Mouse (Mus musculus) T-helper 17 cell (primary cell): Measurements from ENCODE around the gene Slc25a25.

Source experiments
- in situ Hi-C, 2 experiments: fragments of 300-600 bp; cut with MboI, MseI; formaldehyde crosslinking; loops; 1 replicate in 1 of 2; 2 replicates in 1 of 2; pipeline ENCODE4 v1.15.1; 2025; ENCODE audit warnings: high pct_unique_total_duplicates in 2 of 2

The Slc25a25 gene

DNA sequence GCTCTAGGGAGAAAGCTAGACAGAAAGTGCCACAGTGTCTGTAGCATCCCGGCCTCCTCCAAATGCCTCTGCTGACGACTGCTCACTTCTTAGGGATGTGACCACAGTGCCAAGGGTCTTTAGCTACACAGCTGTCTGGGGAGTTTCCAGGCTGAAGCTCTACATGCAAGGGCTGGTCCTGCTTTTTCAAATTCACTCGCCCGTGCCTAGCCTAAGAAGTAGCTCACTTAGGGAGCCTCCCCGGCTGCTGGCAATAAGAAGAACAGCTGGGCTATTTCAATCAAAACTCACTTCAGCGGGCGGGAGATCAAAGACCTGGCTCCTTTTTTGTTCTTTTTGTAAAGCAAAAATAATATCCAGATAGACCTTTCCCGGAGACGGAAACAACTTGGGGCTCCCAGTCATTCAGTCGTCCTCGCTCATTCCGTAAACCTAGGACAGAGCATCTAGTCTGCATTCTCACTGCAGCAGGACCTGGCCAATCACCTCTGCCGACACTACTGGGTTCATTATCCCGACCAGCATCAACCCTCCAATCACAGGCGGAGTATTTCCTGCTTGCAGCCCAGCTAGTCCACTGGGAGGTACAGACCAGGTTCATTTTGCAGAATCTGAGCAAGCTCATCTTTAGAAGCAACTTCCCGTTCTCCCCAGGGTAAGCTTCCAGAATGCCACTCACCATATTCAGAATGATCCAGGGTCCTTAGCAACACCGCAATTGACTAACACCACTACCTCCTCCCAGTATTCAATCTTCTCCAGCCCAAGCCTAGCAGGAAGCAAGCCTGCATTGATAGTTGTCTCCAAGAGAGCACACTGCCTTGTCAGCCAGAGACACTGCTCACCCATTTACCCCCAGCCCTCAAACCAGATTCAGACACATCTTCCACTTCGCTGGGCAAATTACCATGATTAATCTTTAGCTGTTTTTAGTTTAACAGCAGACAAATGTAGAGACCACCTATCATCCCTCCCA is 20.3 kb downstream of the Slc25a25 start:
- in situ Hi-C loops = no loop called here

DNA sequence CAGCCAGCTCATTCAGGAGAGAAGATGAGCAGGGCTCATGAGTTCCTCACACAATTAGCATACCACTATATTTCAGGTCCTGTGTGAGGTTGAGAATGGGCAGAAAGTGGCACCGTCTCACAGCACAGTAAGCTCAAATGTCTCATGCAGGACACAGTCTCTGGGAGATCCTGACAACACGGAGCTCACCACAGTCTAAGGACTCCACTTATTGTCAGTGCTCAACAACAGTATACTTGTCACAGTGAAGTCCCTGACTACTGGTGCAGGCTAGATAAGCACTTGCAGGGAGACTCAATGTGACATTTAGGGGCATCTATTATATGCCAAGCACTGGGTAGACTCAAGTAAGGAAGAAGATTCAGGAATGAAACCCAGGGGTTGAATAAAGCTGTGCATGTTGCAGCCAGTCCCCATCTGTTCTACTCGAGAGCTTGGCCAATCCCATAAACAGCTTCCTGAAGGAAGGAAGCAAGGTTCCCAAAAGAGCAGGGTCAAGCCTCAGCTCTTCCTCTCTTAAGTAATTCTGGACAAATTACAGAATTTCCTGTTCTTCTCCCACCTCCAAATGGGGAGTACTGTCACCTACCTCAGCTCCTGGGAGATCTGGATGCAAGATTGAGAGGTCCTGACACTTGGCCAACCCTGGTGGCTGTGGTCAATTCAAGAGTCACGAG is 21.9 kb downstream of the Slc25a25 start:
- in situ Hi-C loops = no loop called here

DNA sequence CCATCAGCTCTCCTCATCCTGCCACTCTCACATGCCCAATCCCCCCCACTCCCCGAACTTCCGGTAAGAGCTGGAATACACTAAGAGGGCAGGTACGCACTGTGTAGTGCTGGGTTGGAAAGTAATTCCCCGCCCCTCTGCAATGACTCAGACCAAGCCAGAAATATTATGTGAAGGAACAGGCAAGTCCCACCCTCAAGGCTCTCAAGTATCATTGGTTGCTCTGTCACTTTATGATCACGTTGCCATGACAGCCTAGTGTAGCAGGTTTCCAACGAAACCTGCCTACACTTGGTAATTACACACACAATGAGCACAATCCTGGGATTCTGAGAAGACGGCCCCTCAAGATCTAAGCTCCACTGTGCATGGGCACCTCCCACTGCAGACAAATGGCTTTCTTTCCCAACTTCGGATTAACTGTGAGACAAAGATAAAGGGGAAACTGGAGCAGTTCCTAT is 23.0 kb downstream of the Slc25a25 start:
- in situ Hi-C loops = no loop called here

DNA sequence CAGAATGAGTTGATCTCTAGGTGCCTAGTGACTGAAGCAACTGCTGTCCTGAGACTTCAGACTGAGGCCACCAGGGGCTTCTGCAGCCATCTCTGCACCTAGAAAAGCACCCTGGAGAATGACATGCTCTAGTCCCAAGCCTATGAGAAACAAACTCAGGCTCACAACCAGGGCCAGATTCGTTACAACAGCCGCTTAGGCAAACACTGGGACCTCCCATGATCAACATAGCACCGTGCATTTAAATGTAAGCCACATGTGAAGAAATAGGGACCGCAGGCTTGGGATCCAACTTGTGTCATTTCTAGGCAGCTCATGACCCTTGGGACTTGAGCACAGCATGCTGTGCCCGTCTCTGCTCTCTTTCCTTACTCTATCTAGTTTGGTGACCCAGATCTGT is 23.5 kb downstream of the Slc25a25 start:
- in situ Hi-C loops = no loop called here

DNA sequence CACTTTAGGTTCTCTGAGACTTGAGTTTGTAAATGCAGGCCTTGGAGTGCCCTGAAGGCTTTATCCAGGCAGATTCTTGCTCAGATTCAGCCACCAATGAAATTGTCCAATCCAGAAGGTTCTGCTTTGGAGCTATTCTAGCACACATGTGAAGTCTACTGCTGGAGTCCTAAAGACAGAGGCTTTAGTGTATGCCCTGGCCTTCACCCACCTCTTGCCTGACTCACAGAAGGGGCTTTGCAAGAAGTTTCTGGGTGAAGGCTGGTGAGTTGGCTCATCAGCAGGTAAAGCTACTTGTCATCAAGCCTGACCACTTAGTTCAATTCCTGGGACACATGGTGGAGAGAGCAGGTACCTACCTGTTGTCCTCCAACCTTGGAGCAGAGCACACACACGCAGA is 25.1 kb downstream of the Slc25a25 start:
- in situ Hi-C loops = no loop called here

DNA sequence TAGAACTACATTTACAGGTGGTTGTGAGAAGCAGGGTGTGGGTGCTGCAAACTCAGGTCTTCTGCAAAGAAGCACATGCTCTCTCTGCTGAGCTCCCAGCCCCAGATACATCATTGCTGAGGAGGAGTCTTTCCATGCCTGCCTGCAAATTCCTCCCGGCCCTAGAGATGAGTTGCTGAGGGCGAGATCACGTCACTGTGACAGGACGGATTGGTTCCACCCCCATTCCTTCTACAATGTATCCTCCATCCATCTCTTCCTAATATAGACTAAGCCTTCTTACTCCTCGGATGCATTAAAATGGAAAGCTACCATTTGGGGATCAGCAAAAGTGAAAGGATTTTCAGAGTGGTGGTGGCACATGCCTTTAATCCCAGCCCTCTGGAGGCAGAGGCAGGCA is 25.7 kb downstream of the Slc25a25 start:
- in situ Hi-C loops = no loop called here

DNA sequence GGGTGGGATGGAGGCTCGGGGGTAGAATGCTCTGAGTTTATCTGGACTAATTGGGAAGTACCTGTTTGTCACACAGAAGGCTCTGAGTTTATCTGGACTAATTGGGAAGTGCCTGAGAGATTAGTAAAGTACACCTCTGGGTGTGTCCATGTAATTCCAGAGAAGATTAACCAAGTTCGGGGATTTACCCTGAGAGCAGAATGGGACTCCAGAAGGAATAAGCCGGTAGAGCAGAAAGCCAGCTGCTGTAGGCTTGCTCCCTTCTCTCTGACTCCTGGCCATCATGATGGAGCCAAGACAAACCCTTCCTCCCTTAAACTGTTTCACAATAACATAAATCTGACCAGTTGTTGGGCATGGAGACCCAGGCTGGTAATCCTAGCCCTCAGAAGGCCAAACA is 26.4 kb downstream of the Slc25a25 start:
- in situ Hi-C loops = no loop called here

DNA sequence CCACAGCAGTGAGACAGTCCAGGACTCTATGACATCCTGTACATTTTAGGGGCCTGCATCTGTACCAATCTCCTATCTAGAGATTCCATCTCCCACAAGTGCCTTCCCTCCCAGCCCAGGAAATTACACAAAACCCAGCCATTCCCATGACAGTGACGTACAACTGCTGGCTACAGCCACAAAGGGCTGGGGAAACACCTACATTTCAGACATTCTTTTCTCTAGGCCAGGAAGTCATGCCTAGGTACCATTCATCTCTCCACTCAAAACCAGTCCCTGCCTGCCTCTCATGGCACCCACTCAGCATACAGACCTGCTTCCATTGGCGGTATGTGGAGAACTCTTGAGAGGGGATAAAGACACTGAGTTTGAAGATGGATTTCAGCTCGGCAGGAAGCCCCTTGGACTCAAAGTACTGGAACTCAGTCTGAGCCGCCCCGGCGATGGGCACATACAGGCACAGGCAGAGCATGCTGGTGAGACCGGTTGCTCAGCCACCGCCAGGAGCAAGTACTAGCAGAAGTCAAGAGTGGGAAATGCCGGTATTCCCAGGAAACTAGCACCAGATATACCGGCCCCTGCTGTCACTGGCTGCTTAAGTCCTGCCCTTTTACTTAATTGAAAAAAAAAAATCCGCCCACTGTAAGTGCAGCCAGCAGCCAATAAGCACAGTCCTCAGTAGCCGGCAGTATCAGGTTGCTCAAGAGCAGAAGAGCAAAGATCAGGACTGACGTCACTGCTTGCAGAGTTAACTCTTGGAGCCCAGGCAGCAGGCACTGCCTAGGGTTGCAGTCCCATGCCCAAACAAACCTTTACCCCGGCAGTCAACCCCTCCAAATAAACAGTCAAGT is 27.5 kb downstream of the Slc25a25 start:
- in situ Hi-C loops = no loop called here

DNA sequence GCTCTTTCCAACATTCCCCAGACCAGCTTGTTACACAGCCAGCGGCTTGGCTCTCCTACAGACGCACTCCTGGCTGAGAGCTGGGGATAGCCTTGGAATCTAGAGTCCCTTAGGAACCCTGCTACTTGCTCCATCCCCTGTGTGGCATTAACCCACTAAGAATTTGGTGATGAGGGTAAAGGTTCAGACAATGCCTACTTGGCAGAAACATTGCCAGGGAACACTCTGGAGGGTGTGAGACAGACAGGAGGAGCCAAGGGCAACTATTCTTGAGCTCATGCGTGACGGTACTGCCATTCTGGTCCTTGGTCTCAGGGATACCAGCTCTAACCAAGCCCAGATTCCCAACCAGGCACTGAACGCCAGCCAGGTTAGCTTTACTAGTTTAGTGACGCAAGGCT is 29.4 kb downstream of the Slc25a25 start:
- in situ Hi-C loops = no loop called here

DNA sequence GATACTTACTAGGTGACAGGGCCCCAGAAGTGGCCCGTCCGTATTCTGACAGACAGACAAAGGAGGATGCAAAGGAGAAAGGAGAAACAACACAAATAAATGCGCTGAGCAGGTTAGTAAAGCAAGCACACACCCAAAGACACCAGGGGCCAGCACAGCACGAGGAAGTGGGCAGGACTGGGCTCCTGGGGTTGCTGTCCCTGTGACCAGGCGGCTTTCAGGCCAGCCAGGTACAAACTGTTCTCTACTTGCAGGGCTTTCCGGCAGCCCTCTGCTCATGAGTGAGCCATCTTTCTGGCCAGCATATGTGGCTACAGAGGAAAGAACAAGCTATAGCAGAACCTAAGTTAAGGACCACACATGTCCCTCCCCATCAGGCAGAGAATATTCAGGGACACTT is 30.6 kb downstream of the Slc25a25 start:
- in situ Hi-C loops = no loop called here

DNA sequence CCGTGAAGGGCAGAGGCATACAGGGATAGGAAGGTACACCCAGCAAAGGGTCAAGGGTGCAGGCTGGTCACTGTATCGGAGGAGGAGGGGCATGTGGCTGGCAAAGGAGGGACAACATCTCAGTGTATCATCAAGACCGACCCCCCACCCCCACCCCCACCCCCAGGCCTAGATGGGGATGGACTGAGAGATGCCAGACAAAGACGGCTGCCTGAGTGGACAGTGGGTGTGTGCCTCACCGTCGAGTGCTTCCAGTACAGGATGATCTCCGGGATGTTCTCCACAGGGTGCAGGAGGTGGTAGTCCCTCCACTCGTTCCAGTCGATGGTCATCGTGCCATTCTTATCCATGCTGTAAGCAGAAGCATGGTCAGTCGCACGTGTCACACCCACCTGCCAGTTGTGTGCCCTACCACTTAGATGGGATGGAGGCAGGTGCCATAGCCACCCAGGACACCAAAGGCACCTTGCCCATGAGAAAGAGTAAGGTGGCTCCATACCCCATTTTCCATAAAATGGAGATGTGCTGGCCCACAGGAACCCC is 31.1 kb downstream of the Slc25a25 start:
- in situ Hi-C loops = no loop called here

DNA sequence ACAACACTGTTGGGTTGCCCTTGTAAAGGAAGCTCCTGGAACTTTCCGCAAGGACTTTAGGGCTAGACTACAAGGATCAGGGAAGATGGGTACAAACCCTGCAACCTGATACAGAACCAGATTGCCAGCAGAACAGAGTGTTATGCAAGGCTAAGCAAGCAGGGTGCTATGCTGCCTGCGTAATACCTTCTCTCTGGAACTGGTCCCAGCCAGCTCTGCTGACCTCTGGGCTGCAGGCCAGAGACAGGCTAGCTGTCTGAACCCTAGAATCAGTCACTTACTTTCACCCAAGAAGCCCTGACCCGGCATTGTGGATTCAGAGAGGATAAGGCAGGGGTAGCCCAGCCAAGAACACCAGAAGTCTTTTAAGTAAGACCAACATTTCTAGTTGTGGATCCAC is 31.9 kb downstream of the Slc25a25 start:
- in situ Hi-C loops = loop anchor here in 1 of 2 experiments (5.0 kb wide), 1 partner anchor 68 kb away; no protein-coding TSS in a partner anchor

DNA sequence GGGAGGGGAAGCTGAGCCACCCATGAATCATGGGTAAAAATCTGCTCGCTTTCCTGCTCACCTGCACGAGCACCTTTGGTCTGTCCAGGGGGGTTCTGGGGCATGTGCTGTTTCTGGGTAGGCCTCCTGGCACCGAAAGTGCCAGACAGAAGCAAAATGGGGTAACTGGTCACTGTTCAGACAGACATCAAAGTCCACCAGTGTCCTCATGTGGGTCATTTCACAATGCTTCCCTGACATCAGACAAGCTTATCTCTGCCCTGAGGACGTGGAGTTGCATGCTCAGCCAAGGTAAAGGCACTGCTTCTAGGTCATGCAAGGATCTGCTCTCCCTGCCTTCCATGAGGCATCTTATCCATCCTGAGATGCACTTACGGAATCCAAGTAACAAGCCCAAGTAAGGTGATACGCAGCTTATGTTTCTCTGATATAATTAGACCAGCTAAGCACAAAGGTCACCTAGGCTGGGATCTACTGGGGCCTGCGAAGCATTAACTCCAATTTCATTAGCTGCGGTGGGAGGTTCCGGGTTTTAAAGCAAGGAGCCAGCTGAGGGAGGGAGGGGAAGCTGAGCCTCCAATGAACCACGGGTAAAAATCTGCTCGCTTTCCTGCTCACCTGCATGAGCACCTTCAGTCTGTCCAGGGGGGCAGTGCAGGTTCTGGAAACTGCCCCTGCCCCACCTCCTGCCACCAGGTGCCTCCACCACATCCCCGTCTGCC is 32.7 kb downstream of the Slc25a25 start:
- in situ Hi-C loops = loop anchor here in 1 of 2 experiments (5.0 kb wide), 1 partner anchor 69 kb away; no protein-coding TSS in a partner anchor

DNA sequence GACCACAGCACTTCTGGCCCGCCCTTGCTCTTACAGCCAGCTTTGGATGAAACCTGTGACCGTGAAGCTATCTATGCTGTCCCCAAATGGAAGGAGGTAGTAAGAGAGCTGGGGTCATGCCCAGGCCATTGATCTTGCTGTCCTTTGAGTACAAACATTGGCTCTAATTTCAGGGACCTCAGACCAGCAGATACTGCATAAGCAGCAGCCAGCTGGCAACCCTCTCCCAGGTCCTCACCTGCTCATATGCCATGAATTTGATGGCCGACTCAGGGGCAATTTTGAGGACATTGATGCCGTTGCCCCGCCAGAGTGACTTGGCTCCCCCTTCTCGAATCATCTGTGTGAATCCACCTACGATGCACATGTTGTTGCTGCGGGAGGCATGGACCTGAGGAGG is 33.8 kb downstream of the Slc25a25 start:
- in situ Hi-C loops = loop anchor here in 1 of 2 experiments (5.0 kb wide), 1 partner anchor 70 kb away; no protein-coding TSS in a partner anchor

DNA sequence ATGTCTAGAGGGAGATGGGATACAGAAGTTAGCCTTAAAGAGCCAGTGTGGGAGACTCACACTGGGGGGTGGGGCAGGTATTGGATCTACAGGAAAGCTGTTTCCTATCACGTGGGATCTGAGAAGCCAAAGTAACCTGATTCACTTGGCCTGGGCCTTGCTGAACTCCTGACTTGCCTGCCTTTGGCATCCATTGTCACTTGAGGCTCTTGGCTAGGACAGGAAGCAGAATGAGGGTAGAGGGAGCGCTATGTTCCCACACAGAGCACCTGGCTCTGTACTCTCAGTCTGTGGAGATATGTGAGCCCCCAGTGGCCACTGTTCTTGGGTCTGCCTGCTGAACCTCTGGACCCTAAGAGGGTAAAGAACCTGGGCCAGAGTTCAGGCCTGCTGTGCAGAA is 34.7 kb downstream of the Slc25a25 start:
- in situ Hi-C loops = loop anchor here in 1 of 2 experiments (5.0 kb wide), 1 partner anchor 71 kb away; no protein-coding TSS in a partner anchor

DNA sequence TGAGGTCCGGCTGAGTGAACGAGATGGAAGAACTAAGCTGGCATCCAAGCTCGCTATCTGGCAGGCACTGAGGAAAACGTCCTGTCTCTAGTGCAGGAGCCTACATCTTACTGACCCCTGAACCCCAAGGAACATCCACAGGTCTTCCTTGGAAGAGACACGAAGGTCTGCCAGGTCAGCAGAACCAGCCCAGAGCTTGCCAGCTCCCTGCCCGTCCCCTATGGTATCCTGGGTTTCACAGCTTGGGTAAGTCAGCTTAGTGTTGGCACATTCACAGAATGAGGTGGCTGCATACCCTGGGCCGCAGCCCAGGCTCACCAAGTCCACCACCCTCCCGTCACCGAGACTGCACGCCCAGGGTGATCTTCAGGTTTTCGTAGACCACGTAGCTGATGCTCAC is 35.4 kb downstream of the Slc25a25 start:
- in situ Hi-C loops = loop anchor here in 1 of 2 experiments (5.0 kb wide), 1 partner anchor 72 kb away; no protein-coding TSS in a partner anchor

DNA sequence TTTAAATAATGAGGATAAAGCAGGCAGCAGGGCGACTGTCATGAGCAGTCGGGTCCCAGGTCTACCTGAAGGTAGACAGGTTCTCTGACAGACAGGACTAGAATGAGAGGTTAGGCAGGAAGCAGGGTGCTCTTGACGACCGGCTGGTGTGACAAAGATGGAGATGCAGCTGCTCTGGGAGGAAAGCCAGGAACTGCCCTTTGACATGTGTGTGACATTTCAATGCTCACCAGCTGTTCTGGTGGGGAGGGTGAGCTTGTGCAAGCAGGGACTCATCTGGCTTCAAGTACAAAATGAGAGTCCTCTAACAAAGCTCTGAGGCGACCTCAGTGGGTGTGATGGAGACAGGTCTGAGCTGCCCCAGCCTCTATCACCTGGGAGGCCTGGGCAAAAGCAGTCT is 37.3 kb downstream of the Slc25a25 start:
- in situ Hi-C loops = no loop called here

DNA sequence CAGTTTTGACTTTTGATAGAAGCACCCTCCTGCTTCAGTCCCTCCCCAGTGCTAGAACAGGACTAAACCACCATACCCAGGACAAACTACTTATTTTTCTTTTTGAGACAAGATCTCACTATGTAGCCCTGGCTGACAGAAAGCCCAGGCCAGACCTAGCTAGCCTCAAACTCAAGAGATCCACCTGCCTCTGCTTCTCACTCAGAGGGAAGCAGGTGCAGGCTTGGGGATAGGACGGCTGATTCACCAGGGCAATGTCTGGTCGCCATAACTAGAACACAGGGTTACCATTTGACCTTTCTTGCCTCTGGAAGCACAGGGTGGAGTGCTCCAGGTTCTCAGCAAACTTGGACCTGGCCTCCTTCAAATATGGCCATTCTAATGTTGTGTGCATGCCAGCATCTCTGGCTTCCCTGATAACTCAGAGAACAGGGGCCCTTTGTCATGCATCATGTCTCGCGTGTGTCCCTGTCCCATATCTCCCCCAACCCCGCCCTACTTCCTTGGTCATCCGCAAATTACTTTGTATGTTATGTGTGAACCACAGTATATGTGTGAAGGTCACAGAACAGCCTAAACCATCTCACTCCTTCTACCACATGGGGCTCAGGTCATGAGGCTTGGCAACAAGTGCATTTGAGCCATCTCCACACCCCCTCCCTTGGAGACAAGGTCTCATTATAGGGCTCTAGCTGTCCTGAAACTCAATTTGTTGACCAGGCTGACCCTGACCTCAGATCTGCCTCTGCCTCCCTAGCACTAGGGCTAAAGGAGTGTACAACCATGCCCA is 38.3 kb downstream of the Slc25a25 start:
- in situ Hi-C loops = no loop called here

DNA sequence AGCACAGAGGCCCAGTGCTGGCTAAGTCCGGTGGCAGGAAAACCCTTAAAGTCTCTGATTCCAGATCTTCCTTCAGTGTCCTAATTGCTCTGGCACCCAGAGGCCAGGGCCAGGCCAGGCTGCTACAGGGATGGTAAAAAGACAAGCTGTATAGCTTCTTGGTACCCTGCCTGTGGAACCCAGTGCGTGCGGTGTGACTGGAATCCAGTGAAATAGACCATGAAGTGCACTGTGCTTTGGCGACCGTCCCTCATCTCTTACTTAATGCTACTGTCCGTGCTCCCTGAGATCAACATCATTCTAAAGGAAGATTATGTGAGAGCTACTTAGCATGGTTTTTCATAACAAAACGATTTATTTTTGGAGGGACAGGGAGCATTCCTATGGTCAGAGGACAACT is 39.8 kb downstream of the Slc25a25 start:
- in situ Hi-C loops = no loop called here
